Mouse (Mus musculus) hindlimb bud, embryonic 11.5 days (tissue): Measurements from ENCODE around the gene Lsp1.

Experiments
- DNase-seq: peaks from one replicate; pipeline ENCODE4 v3.0.0-alpha.2; 2012; ENCODE audit warnings: low read depth, low spot score; ENCODE audit errors: extremely low spot score

Gene Lsp1

DNA sequence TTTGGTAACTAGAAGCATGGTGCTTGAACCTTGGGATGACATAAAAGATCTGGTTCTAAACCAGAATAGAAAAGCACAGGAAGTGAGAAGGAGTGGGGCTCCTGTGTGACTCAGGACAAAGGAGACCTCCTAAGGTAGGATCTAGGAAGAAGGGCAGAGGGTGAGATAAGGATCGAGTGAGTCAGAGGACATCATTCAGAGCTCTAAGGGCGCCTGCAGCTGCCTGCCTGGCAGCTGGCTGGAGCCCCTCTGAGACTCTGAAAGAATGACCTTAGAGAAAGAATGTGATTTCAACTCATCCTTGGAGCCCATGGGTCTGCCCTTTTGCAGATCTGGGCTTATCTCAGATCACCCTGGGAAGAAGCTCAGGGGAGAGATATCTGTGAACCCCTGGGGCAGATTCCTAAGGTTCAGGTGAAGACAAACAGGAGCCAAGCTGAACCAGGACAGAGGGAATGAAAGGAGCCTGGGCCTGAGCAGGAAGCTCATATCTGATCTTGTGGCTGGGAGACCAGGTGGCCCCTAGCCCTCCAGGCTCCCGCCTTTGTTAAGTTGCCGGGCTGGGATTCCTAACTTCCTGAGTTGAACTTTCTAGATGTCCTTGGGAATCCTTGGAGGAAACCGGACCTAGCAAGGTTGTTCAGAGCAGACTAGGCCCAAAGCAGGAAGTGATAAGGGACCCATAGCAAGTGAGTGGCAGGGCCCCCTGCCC lies 38.6 kb downstream of the Lsp1 start:
- no peak for DNase-seq

DNA sequence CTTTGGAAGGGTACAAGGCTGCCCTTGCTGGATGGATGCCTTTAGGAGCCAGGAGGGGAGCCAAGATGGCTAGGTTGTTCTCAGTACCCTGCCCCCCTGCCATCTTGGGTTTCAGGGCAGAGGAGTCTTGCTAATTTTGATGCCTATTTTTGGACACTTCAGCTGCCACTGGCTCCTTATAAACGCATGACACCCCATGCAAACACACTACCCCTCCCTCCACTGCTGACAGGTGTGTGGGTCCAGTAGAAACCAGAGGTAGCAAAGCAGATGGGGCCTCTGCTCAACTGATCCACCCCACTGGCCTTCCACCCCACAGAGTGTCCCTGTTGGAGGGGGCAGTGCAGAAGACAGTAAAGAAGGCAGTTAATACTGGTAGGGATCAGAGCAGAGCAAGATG lies 39.4 kb downstream of the Lsp1 start:
- no peak for DNase-seq

DNA sequence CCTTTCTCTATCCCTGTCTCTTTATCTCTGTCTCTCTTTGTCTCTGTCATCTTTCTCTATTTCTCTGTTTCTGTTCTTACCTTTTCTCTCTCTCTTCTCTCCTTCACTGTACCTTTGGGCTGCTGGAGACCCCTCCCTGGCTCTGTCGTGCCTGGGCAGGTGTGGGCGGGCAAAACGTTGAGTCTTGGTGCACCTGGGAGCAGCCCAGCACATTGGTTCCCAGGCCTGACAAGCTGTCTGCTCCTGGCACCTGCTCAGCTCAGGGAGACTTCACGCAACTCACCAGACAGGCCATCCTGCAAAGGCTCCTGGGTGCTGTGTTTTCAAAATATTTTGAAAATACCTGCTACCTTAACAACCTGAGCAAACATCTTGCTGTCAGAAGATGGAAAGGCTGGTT lies 42.6 kb downstream of the Lsp1 start:
- DNase-seq, result no peak

DNA sequence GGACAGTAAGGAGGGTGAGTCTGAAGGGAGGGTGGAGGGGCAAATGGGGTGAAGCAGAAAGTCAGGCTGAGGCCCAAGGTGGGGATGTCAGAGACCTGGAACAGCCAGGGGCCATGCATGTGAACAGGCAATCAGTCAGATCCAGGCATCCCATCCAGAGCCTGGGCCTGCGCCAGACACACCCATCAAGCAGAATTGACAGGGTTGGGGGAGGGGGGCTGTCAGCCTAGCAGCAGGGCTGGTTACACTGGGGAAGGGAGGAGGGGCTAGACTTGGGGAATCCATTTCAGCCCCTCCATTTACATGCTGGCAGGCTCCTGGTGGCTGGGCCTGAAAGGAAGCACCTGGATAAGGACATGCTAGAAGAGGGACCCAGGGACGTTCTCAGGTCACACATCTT lies 45.3 kb downstream of the Lsp1 start:
- no peak for DNase-seq

DNA sequence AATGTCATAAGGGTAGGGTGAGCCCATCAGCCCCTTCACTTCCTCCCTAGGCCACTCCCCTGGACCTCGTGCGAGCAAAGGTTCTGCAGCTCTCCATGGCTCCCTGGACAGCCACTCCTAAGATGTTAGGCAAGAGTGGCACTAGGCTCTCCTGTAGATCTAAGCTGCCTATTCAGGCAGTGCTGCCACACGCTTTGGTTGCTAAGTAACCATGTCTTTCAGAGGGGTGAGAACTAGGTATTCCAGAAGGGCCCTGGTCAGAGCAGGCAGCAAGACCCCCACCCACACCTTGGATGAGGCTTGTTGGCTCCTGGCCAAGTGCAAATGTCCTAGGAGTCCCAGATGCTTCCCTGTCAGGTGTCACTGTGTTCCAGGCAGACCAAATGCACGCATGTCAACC lies 45.9 kb downstream of the Lsp1 start:
- no peak for DNase-seq

DNA sequence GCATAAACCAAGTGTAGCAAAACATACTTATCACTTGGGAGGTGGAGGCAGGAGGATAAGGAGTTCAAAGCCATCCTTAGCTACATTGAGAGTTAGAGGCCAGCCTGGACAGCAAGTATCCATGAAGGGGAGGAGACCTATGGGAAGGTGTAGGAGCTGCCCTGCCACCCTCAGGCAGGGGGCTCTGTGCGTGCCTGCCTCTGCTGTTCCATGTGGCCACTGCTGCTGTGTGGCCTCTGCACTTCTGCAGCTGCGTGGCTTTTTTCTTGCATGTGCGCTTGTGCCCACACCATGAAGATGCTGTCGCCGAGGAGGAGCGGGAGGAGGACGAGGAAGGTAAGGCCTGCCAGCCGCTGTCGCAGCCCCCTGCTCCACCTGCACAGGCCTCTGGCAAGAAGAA lies 46.8 kb downstream of the Lsp1 start:
- no peak for DNase-seq

DNA sequence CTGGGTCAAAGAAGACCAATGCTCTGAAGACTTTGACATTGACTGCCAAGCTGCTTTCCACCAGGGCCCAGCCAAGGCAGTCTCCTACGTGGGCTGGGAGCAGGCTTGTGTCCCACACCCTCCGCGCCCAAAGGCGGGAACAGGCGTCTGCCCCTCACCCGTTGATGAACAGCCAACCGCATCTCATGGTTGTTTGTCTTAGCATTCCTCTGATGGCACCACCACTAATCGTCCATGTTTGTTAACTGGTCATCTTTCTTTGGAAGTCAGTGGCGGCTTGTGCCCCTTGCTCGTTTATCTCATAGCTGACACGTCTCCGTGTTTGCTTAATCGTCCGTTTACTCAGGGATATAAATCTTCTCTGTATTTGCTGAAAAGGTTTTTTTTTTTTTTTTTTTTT lies 48.9 kb downstream of the Lsp1 start:
- DNase-seq, result no peak

DNA sequence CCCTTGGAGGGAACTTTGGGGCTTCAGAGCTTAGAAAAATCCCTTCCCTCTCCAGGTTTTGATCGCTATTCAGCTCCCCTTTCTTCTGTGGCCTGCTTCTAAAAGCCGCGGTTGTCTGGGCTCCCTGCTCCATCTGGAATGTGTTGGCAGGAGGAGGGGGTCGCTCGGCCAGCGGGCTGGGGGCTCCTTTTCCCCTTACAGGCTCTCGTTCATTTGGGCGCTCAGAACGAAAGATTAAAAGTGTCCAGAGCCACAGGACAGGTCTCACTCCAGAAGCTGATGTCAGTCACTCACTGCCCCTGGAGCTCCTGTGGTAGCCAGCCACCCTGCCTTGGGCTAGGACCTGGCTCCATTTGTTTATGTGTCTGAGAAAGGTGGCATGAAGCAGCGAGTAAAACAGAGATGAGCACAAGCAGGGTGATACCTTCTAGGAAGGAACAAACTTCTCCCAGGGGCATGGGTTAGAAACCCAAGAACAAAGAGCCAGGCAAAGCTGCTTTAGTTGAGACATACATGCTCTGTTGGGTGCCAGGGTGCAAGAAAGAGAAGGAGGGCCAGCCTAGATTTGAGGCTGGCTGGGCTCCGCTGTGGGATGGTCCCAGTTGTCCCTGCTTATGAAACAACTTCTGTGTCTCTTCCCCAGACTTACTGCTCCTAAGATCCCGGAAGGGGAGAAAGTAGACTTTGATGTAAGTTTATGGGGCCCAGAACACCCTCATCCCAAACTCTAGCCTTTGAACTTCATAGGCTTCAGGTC lies 49.6 kb downstream of the Lsp1 start:
- no peak for DNase-seq

DNA sequence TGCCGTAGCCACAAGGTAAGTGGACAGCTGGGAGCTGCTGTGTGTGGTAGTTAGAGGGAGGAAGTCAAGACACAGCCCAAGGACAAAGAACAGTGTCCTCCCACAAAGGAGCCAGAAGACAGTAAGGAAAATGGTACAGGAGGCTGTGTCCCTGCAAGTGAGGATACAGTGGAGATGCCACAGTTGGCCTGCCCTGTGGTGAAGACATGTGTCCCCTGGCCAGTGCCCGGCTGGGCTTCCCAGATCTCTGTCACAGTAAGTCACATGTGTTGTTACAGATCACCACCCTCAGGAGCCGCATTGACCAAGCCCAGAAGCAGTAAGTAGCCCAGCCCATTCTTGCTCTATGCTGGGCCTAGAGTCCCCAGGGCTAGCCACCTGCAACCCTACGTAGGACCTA lies 53.4 kb downstream of the Lsp1 start:
- no peak for DNase-seq

DNA sequence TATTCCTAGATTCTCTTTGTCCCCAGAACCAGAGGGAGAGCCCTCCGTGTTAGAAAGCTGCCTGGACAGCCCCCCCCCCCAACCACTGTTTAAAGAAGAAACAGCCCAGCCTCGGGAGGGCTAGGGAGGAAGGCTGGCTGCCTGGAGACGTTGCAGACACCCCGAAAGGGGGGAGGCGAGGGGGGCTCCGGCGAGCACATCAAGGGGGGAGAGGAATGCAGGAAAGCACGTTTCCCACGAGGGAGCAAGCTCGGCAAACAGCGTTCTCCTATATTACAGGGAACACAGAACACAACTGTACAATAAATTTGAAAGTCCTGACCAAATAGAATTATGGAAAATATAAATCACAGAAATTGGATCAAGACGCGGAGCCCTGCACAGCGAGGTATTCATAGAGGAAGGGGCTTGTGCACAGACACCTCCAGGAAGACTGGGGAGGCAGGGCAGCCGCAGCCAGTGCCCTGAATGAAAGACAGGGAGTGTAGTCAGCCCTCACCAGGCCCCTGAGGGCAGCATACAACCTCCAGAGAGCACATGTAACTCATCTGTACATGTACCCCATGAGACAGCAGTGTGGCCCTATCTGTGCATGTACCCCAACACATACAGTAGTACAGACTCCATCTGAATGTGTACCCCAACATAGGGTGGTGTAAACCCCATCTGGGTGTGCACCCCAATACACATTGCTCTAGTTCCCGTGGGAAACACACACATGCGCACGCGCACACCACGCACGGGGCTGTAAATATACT lies 55.8 kb downstream of the Lsp1 start:
- DNase-seq, result no peak

DNA sequence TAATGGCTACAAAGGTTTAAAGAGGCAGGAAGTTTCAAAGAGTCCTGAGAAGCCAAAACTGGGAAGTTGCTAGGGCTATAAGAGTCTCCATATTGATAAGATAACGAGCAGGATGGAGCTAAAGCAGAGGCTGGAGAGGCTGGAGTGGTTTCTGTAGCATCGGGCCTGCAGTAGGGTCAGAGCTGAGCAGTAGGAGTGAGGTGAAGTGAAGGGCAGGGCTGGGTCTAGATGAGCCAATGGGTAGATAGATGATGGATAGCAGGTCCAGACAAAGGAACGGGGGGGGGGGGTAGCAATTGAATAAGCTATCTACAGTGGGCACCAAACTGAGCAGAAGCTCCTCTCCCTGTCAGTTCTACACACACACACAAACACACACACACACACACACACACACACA lies 56.9 kb downstream of the Lsp1 start:
- no peak for DNase-seq

DNA sequence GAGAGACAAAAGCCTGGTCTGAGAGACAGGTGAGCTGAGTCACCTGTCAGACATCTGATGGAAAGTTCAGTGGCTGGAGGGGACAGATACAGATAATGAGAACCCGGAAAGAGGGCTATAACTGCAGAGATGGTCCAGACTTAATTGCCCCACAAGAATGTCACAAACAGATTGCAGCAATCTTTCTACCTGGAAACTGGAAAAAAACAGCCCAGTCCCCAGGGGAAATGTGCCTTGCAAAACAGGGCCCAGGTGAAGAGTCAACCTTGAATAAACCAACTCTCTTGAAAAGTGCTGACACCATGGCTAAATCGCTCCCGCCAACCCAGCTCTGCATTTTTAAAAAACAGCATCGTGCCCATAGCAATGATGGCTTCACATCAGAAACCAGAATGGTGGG lies 59.7 kb downstream of the Lsp1 start:
- DNase-seq, result no peak

DNA sequence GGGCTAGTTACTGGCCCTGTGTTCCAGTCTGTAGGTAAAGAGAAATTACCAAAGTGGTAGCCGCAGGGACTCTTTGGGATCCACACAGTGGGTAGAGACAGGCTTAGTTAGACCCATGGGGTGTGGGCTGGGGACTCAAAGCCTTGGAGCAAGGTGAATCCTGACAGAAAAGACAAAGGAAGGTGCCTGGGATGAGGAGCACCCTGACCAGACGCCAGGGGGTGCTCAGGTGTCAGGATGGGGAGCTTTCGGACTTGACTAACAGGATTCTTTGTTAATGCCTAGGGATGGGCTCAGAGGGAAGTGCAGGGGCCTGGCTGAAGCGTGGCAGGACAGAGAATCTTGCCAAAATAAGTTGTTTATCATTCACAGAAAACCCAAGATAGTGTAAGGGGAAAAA lies 61.7 kb downstream of the Lsp1 start:
- no peak for DNase-seq

DNA sequence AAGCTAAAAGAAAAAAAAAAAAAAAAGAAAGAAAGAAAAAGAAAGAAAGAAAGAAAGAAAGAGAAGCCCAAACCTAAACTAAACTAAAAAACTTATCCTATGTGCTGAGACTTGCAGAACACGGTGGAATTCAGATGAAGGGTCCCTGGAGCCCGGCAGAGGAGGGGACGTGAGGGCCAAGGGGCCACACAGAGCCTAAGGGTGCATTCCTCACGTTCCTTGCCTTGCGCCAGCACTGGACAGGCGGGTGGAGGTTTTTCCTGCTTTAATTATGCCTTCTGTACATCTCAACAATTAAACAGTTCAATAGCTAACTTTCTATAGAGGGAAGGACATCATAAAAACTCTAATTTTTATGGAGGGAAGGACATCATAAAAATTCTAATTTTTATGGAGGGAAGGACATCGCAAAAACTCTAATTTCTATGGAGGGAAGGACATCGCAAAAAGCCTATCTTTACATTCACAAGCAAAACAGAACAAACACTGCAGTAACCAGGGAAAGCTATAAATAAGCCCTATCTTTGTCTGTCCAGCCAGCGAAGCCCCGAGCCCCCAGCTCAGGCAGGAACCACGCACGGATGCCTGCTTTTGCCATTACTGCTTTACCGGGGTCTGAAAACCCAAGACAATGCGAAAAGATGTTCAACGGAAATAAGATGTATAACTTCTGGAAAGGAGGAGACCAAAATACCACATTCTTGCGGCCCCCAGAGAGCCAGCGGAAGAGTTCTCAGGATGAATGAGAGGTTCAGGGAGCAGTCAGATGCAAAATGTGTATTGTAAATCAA lies 62.8 kb downstream of the Lsp1 start:
- no peak for DNase-seq

DNA sequence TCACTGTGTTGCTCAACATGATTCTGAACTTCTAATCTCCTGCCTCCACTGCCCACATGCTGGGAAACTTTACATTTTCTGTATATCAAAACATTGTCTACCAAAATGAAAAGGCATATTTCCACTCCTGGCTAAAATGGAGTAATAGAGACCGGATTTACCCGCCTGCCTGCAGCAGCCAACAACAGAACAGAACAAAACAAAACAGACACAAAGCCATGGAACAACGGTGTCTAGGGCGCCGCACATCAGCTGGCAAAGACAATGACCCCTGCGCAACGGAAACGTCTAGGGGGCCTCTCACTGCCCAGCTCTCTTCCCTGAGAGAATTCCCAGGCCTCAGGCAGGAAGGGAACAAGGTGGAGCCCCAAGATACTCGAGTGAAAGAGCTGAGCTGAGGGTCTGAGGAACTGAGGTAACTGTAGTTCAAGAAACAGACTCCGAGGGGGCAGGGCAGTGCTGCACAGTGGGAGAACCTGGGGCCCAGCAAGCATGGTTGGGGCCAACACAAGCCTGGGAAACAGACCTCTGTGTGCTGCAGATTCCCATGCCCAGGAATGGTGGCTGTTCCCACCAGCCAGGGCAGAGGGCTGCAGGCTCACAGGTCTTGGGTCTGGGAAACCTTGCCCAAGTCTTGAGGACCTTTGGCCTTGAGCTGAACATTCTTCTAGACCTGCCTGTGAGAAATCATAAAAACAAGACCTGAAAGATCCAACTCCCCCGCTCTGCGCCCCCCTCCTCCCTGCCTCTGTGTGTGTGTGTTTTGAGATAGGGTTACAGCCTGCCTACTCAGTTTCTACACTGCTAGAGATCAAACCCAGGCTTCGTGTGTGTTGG lies 65.0 kb downstream of the Lsp1 start:
- no peak for DNase-seq

DNA sequence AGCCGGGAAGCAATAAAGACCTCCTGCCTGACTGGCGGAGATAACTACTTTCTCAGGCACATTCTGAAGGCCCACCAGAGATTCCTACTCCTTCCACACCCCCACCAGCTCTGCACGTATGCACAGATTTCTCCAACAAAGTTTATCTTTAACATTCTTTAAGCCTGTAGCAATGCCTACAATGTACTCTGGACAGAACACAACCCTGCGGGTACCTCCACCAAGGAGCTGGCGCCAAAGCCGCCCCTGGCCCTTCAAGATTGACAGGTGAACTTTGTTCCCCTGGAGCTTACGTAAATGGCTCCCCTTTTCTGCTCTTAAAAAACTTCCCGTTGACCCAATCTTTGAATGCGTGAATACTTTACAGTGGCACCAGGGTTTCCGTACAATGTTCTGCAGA lies 68.7 kb downstream of the Lsp1 start:
- no peak for DNase-seq

DNA sequence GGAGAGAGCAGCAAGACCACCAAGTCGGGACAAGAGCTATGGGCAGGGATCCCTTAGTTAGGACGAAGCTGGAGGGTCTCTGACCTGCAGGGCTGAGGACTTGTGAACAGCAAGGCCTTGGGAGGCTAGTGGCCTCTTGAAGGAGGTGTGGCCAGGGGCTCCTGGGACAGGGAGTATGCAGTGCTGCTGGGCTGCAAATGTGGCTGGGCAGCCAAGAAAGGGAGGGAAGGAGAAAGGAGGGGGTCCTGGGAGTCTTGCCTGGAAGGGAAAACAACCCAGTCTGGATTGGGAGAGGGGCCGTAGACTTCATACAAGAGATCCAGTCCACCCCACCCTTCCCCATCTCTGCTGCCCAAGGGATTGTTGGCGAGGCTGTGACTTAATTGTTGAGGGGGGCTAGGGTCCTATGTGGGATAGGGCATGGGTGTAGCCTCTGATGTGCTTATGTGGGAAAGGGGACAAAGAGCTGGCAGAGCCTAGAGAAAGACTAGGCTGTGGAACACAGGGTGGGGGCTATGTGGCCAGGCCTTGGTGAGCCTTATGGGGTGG lies 71.4 kb downstream of the Lsp1 start:
- DNase-seq, result no peak

DNA sequence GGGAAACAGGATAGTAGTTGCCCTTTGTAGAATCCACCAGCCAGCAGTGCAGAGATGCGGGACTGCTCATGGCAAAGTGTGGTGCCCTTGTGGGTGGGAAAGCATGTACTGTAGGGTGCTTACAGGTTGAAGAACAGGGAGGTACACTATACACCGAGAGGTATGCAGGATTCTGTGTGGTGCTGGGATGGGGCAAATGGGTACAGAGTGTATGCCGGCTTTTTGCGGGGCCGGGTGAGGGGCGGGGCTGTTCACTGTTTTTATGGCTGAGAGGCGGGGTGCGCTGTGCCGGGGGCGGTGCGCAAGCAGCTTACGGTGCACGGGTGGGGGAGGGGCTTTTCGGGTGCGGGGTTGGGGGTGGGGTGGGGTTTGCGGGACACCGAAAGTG lies 72.1 kb downstream of the Lsp1 start, which contains the start of gene Mrpl23:
TSS of gene Mrpl23 (plus strand) at position 16 of the 388 bp plus-strand sequence.
- DNase-seq, result no peak

DNA sequence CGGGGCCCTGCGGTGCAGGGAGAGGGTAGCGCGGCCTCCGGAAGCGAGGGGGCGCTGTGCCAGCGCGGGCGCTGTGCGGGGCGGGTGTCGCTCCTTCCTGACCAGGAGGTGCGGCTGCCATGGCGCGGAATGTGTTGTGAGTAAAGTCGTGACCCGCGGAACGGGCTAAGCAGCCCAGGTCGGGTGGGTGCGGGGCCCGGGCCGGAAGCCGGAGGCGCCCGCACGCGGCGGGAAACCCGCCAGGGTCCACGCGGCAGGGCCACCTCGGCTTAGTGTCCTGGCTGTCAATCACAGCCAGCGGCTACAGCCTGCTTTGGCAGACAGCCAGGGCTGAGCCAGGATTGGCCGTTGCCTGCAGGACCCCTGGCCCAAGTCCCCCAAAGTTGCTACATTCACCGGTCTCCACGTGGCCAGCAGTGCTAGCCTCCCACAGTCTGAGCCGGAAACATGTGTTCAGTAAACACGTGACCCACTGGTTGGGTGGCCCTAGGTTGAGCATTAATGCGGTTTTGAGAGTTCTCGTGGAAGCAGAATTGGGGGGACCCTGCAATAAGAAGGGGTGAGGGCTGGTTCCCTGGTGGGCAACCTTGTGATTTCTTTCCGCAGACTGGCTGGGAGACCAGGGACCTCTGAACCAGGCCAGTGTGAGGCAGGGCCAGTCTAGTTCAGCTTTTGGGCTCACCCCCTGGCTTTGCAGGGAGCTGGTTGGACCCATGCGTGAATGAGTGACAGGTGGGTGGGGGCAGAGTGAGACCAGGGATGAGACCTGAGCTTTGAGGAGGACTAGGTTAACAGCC lies 72.6 kb downstream of the Lsp1 start:
- DNase-seq, result no peak
